Mouse (Mus musculus) hindbrain, embryonic 10.5 days (tissue): ENCODE data around the gene Cnbp. TPM values are rescaled to one million over a fixed set of nuclear protein-coding genes. Genes with fewer than 3 reads are reported as not detected.

Experiments used
- DNase-seq: peaks from one replicate; pipeline ENCODE4 v3.0.0-alpha.2; 2017; ENCODE audit warnings: low spot score
- H3K27ac ChIP-seq: fragments of 300-500 bp; sonication (generic); 2 replicates; pipeline ENCODE4 v1.5.1; 2016; ENCODE audit warnings: mild to moderate bottlenecking, moderate library complexity
- H3K27me3 ChIP-seq: fragments of 300-500 bp; sonication (generic); 2 replicates; pipeline ENCODE4 v1.6.1; 2016; ENCODE audit warnings: mild to moderate bottlenecking; ENCODE audit not compliant: poor library complexity, insufficient read depth, severe bottlenecking
- H3K36me3 ChIP-seq: fragments of 300-500 bp; sonication (generic); 2 replicates; pipeline ENCODE4 v1.6.1; 2016; ENCODE audit warnings: mild to moderate bottlenecking, moderate library complexity
- H3K4me1 ChIP-seq: fragments of 300-500 bp; sonication (generic); replicated peaks from 2 replicates; pipeline ENCODE4 v1.6.1; 2016; ENCODE audit warnings: mild to moderate bottlenecking
- H3K4me3 ChIP-seq: fragments of 300-500 bp; sonication (generic); 2 replicates; pipeline ENCODE4 v1.5.1; 2016; ENCODE audit warnings: mild to moderate bottlenecking, moderate library complexity
- H3K9me3 ChIP-seq: fragments of 300-500 bp; sonication (generic); 2 replicates; pipeline ENCODE4 v1.6.1; 2016; ENCODE audit warnings: mild to moderate bottlenecking, moderate library complexity
- WGBS: fragments of 180-500 bp; shearing (Covaris S2); methylation state at CpG from one replicate; pipeline ENCODE4 v1.1.7; 2016; 5-methylcytosine and 5-hydroxymethylcytosine counted together
- polyA plus RNA-seq: library from polyadenylated mRNA; unstranded; fragments of >200 nt; fragmentation: Nextera tagmentation; extraction: Ambion mirVana; gene quantifications from 2 replicates; pipeline ENCODE4 v1.2.1, GENCODE M21; 2016

Cnbp gene
- polyA plus RNA-seq, result 1,080 and 1,309 TPM in 2 replicates

DNA sequence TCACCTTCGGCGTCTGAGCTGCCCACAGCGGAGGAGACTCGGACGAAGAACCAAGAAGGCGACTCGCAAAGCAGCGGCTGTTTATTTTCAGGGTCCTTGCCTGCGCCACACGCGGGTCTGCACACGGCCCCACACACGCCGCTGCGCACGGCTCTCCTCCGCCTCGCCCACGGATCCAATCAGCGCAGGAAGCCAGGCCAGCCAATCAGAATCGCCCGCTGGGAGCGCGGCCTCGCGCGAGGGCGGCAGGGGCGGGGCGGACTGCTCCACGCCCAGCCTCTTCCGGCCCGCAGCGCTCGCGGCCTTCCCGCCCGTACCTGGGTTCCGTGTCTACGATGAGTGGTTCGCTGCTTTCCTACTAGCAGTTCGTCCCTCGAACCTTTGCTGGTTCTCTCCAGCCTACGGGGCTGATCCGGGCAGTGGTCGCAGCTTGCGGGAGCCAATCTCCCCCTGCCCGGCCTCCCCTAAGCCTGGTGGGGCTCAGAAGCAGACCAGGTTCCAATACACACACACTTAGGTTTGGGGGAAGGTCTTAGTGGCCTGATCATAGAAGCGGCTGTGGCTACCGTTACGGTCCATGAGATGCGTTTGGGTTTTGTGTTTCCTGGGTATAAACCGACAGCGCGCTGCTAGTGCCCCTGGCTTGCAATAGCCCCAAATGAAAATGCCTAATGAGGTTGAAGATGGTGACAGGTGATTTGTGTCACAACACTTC, at the start of gene Cnbp:
TSS of gene Cnbp (minus strand) at position 207 of the 715 bp plus-strand sequence.
- DNase-seq, result peak; percentile 96
- Histone ChIP-seq H3K9me3 (no peaks in the 10 kb centered on the region), H3K27ac (peak within 1 kb of the TSS; percentile 99), H3K36me3 (peaks cover 29% of the 10 kb centered on the region), H3K4me1 (peaks cover 39% of the 10 kb centered on the region), H3K4me3 (peak within 1 kb of the TSS; percentile 98), H3K27me3 (no peaks in the 10 kb centered on the region)
- under 1% methylated on average over 55 of the region's 55 CpGs for WGBS

GRCm38 (mm10) chr6:87898028-87898427, 47.1 kb upstream of the Cnbp start:
- Histone ChIP-seq H3K27me3 (no peaks in the 10 kb centered on the region), H3K36me3 (peaks cover 100% of the 10 kb centered on the region), H3K9me3 (no peaks in the 10 kb centered on the region), H3K4me3 (no peak overlapping the region), H3K27ac (no peak overlapping the region), H3K4me1 (no peaks in the 10 kb centered on the region)
- 97% methylated on average over 10 of the region's 10 CpGs for WGBS
- no peak for DNase-seq

DNA sequence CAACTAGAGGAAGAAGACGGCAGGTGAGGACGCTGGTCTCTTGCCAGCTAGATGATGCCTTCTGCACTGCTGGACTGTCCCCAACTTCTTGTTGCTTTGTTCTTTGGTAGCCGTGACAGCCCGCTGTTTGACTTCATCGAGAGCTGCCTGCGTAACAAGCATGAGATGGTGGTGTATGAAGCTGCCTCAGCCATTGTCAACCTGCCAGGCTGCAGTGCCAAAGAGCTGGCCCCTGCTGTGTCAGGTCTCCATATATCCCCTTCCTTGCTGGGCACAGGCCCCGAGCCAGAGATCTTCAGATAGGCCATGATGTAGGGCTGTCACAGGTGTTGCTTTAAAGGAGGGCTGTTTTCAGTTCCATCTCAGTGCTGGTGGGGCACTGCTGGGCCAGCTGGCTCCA, 43.0 kb upstream of the Cnbp start:
- WGBS, result 87% methylated on average over 7 of the region's 7 CpGs
- H3K36me3 ChIP-seq, result peaks cover 97% of the 10 kb centered on the region
- H3K27ac ChIP-seq, result no peak overlapping the region
- H3K27me3 ChIP-seq, result no peaks in the 10 kb centered on the region
- DNase-seq, result no peak
- no peak overlapping the region for H3K4me3 ChIP-seq
- no peaks in the 10 kb centered on the region for H3K9me3 ChIP-seq
- H3K4me1 ChIP-seq, result peaks cover 2% of the 10 kb centered on the region

DNA sequence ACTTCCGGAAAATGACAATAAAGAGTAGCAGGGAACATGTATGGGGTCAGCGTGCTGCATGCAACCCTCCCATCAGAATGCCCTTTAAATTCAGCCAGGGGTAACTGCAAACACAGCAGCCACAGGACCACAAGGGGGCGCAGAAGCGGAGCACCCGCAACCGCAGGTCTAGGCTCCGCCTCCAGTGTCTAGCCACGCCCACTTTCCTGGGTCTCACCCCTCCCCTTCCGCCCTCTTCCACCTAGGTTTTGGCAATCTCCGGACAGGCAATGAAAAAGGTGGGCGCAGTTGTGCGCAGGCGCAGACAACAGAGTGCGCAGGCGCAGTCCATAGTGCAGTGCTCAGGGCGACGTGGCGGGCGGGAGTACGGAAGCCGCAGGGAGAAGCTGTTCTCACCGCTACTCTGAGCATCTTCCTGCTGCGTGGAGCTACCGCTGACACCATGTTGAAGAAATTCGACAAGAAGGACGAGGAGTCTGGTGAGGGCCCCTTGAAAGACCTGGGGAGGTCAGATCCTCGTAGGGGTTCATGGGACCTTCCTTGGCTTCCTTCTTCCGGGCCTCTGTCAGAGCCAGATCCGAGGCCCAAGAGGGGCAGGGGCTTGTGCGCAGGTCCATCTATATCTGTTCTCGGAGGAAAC, 36.8 kb upstream of the Cnbp start, which contains the start of gene Copg1:
TSS of gene Copg1 (plus strand) at position 221 of the 640 bp plus-strand sequence.
- Histone ChIP-seq H3K36me3 (peaks cover 35% of the 10 kb centered on the region), H3K4me1 (peaks cover 17% of the 10 kb centered on the region), H3K4me3 (peak within 1 kb of the TSS; percentile 83), H3K9me3 (no peaks in the 10 kb centered on the region), H3K27me3 (no peaks in the 10 kb centered on the region), H3K27ac (peak within 1 kb of the TSS; percentile 86)
- under 1% methylated on average over 31 of the region's 31 CpGs for WGBS
- DNase-seq, result peak; percentile 100

- 95% methylated on average over 1 of the region's 1 CpGs for WGBS
- Histone ChIP-seq H3K4me1 (peaks cover 17% of the 10 kb centered on the region), H3K27me3 (no peaks in the 10 kb centered on the region), H3K4me3 (no peak overlapping the region), H3K9me3 (no peaks in the 10 kb centered on the region), H3K36me3 (peaks cover 25% of the 10 kb centered on the region), H3K27ac (no peak overlapping the region)
- no peak for DNase-seq
Observed at GRCm38 (mm10) chr6:87886721-87887120, 35.8 kb upstream of the Cnbp start.

GRCm38 (mm10) chr6:87882816-87883215, 31.9 kb upstream of the Cnbp start:
- peaks cover 6% of the 10 kb centered on the region; the same call in 1 of the 2 replicates for H3K4me1 ChIP-seq
- no peak for DNase-seq
- H3K27me3 ChIP-seq, result no peaks in the 10 kb centered on the region
- no peak overlapping the region for H3K27ac ChIP-seq
- no peaks in the 10 kb centered on the region for H3K9me3 ChIP-seq
- 68% methylated on average over 4 of the region's 4 CpGs for WGBS
- no peak overlapping the region for H3K4me3 ChIP-seq
- no peaks in the 10 kb centered on the region for H3K36me3 ChIP-seq

GRCm38 (mm10) chr6:87882221-87882620, 31.3 kb upstream of the Cnbp start:
- 77% methylated on average over 3 of the region's 3 CpGs for WGBS
- no peaks in the 10 kb centered on the region for H3K9me3 ChIP-seq
- no peaks in the 10 kb centered on the region for H3K36me3 ChIP-seq
- no peak for DNase-seq
- no peaks in the 10 kb centered on the region for H3K27me3 ChIP-seq
- H3K27ac ChIP-seq, result no peak overlapping the region
- peaks cover under 1% of the 10 kb centered on the region; the same call in 1 of the 2 replicates for H3K4me1 ChIP-seq
- no peak overlapping the region for H3K4me3 ChIP-seq

DNA sequence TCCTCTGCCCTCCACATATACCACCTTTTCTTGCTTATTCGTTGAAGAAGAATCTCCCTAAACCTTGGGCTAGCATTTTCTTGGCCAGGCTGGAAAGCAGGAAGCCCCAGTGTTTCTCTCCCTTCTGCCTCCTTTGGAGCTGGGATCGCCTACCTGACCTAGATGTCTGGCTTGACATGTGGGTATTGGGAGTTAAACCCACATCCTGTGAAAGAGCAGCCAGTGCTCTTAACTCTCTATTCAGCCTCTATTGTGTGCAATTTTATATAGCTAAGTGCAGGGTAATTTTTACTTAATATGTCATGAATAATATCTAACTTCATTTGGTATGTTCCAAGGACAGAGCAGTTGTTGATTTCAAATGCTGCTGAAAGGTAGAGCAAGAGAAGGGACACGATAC, 28.7 kb upstream of the Cnbp start:
- Histone ChIP-seq H3K27ac (no peak overlapping the region), H3K36me3 (no peaks in the 10 kb centered on the region), H3K27me3 (no peaks in the 10 kb centered on the region), H3K4me3 (no peak overlapping the region), H3K9me3 (no peaks in the 10 kb centered on the region), H3K4me1 (no peaks in the 10 kb centered on the region)
- 80% methylated on average over 3 of the region's 3 CpGs for WGBS
- DNase-seq, result no peak

DNA sequence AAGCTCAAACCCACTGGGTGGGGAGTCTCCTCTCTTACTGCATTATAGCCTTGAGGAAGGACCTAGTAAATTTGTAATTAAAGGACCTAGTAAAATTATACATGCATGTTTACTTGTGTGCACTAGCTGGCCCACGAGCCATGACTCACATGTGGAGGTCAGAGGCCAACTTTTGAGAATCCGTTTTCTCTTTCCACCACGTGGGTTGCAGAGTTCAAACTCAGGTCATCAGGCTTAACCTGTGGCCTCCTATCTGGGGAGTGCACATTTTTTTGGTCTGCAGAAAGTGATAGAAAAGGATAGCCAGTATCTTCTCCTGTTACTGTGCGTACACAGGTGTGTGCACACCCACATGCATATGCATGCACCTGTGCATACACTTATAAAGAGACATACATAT, 28.1 kb upstream of the Cnbp start:
- Histone ChIP-seq H3K9me3 (no peaks in the 10 kb centered on the region), H3K4me3 (no peak overlapping the region), H3K36me3 (no peaks in the 10 kb centered on the region), H3K27ac (no peak overlapping the region), H3K4me1 (no peaks in the 10 kb centered on the region), H3K27me3 (no peaks in the 10 kb centered on the region)
- WGBS, result 58% methylated on average over 4 of the region's 4 CpGs
- DNase-seq, result no peak

- 80% methylated on average over 13 of the region's 13 CpGs for WGBS
- Histone ChIP-seq H3K36me3 (no peaks in the 10 kb centered on the region), H3K4me3 (no peak overlapping the region), H3K9me3 (no peaks in the 10 kb centered on the region), H3K4me1 (no peaks in the 10 kb centered on the region; the same call in 1 of the 2 replicates), H3K27me3 (no peaks in the 10 kb centered on the region), H3K27ac (no peak overlapping the region)
- DNase-seq, result no peak
Observed at GRCm38 (mm10) chr6:87876068-87876643, 25.2 kb upstream of the Cnbp start.

GRCm38 (mm10) chr6:87875562-87875961, 24.7 kb upstream of the Cnbp start:
- H3K27ac ChIP-seq, result no peak overlapping the region
- no peaks in the 10 kb centered on the region for H3K36me3 ChIP-seq
- WGBS, result 94% methylated on average over 7 of the region's 7 CpGs
- H3K4me3 ChIP-seq, result no peak overlapping the region
- H3K27me3 ChIP-seq, result no peaks in the 10 kb centered on the region
- no peak for DNase-seq
- H3K9me3 ChIP-seq, result no peaks in the 10 kb centered on the region
- H3K4me1 ChIP-seq, result no peaks in the 10 kb centered on the region; the same call in 1 of the 2 replicates

DNA sequence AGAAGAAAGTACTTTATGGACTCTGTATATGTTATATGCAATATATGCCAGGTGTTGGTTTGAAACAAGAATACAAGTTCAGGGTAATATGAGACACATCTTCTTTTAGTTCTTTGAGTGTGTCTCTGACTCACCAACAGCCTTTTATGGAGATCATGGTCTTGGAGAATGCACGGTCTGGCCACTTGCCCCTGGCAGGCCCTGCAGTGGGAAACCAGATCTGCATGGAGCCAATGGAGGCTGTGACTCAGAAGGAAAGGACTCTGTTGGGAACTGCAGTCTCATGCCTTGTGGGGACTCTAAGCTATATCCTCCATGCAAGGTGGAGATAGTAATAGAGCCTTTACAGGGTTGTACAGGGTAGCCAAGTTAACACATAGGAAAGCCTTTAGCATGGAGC, 24.2 kb upstream of the Cnbp start:
- H3K36me3 ChIP-seq, result no peaks in the 10 kb centered on the region
- H3K27ac ChIP-seq, result no peak overlapping the region
- no peaks in the 10 kb centered on the region for H3K9me3 ChIP-seq
- H3K4me1 ChIP-seq, result no peaks in the 10 kb centered on the region; the same call in 1 of the 2 replicates
- H3K27me3 ChIP-seq, result no peaks in the 10 kb centered on the region
- H3K4me3 ChIP-seq, result no peak overlapping the region
- WGBS, result 88% methylated on average over 1 of the region's 1 CpGs
- no peak for DNase-seq

DNA sequence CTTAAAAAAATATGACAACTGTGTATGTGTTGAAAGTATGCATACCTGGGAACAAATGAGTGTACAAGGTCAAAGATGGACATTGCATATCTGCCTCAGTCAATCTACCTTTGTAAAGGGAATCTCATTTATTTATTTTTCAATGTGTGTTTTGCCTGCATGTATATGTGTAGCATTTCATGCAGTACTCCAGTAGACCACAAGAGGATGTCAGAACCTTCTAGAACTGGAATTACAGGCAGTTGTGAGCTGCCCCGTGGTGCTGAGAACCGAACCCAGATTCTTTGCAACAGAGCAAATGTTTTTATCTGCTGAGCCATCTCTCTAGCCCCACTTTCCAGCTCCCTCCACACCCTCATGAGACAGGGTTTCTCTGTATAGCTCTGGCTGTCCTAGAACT, 23.1 kb upstream of the Cnbp start:
- Histone ChIP-seq H3K27me3 (no peaks in the 10 kb centered on the region), H3K4me3 (no peak overlapping the region), H3K27ac (no peak overlapping the region), H3K4me1 (no peaks in the 10 kb centered on the region; the same call in 1 of the 2 replicates), H3K36me3 (no peaks in the 10 kb centered on the region), H3K9me3 (no peaks in the 10 kb centered on the region)
- 95% methylated on average over 2 of the region's 2 CpGs for WGBS
- DNase-seq, result no peak
